Mouse (Mus musculus) kidney, postnatal 14 days (tissue): ENCODE data around the gene Olfr38.

Experiments
- DNase-seq: peaks from one replicate; pipeline ENCODE4 v3.0.0; 2022; ENCODE audit warnings: mixed read lengths

Olfr38 gene

GRCm38 (mm10) chr6:42756104-42756503, at the start of gene Olfr38:
Gene Olfr38, plus strand, starts transcription at chr6:42756404.
- DNase-seq: no peak

GRCm38 (mm10) chr6:42709291-42710211, 46.7 kb upstream of the Olfr38 start, which contains the start of gene Tcaf1:
Gene Tcaf1, minus strand, starts transcription at chr6:42710088.
- DNase-seq: peak; percentile 85

DNA sequence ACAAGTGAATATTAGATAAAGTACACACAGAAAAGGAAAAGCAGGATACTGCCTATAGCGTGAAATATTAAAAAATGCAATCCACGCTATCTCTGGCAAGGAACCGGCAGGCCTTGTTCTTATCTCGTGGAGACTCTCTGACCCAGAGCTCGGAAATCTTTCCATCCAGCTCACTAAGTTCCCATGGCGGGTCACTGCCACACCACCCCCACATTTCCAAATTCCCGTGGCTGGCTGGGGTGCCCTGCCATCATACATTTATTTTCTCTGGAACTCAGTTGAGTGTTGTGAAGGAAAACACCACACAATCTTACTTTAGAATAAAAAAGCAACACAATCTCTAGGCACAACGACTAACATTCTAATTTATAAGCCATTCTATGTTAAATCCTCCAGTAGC, 41.5 kb upstream of the Olfr38 start:
- DNase-seq: no peak

- no peak for DNase-seq
Observed at GRCm38 (mm10) chr6:42717973-42718372, 38.2 kb upstream of the Olfr38 start.

DNA sequence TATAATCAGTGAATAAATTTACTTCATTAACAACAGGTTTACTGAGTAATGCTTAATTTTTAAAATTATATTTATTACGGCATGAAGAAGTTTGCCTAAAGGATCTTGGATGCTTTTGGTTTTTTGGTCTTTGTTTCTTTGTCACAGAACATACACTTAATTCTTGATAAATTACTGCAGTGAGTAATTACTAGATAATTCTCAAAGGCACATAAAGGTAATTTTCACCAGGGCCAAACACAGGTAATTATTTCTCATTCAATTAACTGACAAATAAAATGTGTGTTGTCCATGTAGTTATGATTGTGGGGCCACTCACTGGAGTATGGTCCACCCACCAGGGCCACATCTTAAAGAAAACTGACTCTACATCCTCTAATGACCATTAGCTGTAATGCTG, 17.1 kb upstream of the Olfr38 start, which contains the start of gene Olfr453:
TSS of gene Olfr453 (plus strand) at position 301 of the 400 bp plus-strand sequence.
- no peak for DNase-seq

DNA sequence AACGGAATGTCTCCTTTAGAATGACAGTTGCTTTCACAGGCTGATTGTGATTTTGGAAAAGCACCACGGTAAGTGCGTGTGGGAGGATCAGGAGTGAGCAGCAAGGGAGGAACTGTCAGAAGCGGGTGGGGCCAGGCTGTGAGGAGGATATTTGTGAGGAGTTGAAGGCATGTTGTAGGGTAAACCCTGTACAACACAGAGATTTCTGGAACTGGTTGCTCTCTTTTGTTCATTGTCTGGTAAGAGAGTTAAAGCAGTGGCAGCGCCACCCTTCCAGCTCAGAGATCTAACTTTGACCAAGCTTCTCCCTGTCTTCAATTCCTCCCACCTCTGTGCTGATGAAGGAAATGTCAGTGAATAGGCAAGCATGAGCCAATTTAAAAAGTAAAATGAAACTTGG, 13.9 kb upstream of the Olfr38 start:
- DNase-seq: no peak

GRCm38 (mm10) chr6:42747846-42748245, 8.4 kb upstream of the Olfr38 start:
- no peak for DNase-seq

- DNase-seq: no peak
Observed at GRCm38 (mm10) chr6:42777066-42777465, 20.9 kb downstream of the Olfr38 start.

DNA sequence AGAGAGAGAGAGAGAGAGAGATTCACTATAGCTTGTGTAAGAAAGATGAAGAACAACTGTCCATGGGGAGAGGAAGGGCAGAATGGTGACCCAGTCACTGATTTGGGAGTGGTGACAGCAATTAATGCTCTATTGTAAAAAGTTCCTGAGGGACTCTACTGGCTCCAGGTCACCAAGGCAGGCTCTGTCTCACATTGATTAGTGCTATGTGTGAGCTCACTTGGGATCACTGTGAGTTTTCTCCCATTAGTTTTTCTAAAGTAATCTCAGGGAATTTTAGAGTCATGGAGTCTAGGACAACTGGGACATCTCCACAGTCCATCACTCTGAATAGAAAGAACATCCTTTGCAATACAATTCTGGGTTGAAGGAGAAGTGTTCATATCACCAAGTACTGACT, 28.6 kb downstream of the Olfr38 start, which contains the start of gene Olfr452:
TSS of gene Olfr452 (plus strand) at position 301 of the 400 bp plus-strand sequence.
- no peak for DNase-seq

- DNase-seq: no peak
Observed at GRCm38 (mm10) chr6:42790247-42790948, 34.2 kb downstream of the Olfr38 start.

DNA sequence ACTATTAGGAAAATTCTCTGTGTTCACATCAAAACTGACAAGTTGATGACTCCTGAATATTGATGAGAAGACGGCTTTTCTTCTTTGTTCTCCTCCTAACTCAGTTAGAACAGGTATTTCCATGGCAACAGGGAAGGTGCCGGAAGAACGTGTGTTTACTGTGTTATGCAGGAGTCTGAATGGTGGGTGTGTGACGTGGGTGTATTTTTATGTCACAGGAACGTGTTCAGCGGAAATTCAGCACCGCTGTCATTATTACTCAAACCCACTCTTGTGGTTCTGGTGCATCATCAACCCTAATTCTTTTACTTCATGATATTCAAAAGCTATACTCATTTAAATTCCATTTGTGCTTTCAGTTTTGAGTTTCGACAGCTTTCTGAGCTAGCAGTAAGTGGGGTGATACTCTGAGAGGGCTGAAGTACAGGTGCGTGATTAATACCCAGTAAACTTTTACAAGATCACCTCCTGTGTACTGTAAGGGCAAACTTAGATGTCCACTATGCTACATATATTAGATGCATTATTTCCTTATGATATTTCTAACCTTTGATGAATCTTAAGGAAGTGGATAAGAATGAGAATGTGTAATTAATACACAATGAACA, 34.8 kb downstream of the Olfr38 start:
- no peak for DNase-seq

GRCm38 (mm10) chr6:42794982-42795381, 38.8 kb downstream of the Olfr38 start:
- DNase-seq: no peak

DNA sequence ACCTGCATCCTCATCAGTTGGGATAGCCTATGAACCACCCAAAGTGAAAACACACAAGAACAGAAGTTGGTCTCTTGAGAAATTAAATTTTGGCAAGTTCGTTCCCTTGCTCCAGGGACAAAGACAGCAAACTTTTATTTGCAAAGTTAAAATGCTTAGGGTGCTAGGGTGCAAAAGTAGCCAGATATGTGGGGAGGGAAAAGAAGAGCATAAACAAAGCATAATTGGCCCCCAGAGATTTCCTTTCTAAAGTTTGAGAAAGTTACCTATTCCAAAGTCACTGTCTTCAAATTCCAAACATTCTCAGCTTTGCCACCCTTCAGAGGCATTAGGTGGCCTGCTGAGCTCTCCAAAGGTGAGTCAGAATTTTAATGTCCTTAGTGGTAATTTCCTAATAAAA, 55.4 kb downstream of the Olfr38 start, which contains the start of gene Olfr450:
TSS of gene Olfr450 (plus strand) at position 301 of the 400 bp plus-strand sequence.
- DNase-seq: no peak
